Mouse (Mus musculus) kidney, adult 8-10 months (tissue): ENCODE results near the gene Nxph3.
"Not testable (repeated sequence)": the region's sequence is repeated elsewhere in the genome, so short reads cannot be mapped to it uniquely, and the experiment has no call there.

Experiments
- DNase-seq, 2 experiments: peaks; one replicate each; pipeline ENCODE4 v3.0.0; 2022

Gene Nxph3

DNA sequence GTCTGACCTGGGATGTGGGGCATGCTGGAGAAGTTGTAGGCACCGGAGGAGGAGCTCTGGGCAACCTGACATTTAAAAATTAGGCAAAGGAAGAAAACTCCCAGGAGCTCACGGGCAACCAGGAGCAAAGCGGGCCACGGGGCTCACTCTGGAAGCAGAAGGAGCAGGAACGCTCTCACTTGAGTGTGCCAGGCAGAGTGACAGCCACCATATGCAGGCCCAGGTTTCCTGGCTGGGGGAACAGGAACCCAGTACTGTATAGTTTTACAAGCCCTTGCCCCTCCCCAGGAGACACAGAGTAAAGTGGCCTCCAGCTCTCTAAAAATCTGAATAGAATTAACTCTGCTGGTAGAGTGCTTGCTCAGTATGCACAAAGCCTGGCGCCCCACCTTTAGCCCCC, 2.8 kb upstream of the Nxph3 start:
- DNase-seq = no peak

- DNase-seq = no peak
Observed at GRCm38 (mm10) chr11:95516491-95516911, 2.1 kb upstream of the Nxph3 start.

GRCm38 (mm10) chr11:95515376-95516323, 1.3 kb upstream of the Nxph3 start:
- DNase-seq = no peak

DNA sequence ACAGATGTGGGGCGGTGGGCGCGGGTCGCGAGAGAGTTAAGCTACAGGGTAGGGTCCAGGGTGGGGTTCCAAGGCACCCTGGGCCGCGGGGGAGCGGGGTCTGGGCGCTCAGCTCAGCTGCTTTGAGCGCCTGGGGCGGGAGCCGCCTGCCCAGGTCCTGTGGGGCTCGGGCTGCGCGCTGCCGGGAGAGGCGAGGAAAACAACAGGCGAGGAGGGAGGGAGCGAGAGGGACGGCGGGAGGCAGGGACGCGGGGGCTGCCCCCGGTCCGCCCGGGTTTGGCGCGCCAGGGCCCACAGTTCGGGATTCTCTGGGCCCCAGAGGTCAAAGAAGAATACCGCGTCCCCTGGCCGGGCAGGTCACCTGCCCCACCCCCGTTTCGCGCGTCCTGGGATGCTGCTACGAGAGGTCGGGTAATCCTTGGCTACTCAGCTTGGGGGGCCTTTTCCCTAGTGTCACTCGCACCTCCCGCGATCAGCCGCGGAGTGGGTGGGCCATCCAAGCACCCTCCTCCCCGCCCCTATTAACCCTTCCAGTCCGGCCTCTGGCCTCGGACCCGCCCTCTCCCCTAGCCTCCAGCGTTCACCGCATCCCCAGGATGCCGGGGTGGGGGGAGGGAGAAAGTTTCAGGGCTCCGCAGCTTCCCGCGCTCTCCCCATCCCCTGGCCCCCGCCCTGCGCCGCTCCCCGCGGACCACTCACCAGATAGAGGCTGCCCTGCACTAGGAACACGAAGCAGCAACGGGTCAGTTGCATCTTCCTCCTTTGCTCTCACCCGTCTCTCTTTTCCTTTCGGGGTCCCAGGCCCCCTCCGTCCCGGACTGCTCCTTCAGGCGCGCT, 691 bp downstream of the Nxph3 start:
- DNase-seq = no peak

GRCm38 (mm10) chr11:95512383-95512782, 2.0 kb downstream of the Nxph3 start:
- no peak for DNase-seq

GRCm38 (mm10) chr11:95511919-95512318, 2.5 kb downstream of the Nxph3 start:
- no peak for DNase-seq

DNA sequence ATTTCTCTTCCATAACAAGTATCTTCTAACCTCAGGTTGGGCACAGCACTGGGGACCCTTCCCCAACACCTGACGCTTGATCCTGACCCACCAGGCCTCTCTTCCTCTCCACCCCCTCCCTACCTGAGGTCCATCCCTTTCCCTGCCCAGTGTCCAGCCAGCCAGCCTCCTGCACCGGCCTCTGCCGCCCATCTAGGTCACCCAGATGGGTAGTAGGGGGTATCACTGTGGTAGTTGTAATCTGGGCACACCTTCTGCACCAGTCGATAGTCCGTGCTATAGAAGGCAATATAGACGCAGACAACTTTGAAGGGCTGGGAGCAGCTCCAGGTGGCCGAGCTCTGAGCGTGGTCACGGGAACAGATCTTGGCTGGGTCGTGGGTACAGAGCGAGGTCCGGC, 3.7 kb downstream of the Nxph3 start:
- no peak for DNase-seq

DNA sequence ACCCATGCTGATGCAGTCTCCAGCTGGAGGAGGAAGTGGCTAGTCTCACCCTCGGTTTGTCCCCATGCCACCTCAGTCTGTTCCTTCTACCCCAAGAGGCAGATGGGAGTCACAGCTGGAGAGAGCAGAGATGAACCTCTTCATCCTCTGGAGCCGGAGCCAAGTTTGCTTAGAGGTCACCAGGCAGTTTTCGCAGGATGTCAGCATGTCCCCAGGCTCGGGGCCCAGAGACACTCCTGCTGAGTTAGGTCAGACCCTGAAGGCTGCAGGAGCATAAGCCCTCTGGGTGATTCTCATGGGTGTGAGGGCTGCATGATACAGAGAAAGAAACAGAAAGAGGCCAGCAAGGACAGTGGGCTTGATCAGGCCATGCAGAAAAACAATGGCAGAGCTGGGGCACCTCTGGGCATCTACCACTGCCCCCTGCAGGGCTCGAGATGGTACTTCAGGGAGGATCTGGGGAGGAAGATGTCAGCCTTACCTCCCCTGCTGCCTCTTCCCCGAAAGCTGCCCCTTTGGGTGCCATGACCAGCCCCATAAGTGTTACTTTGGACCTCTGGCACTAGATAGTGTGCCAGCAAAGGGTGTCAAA, 5.1 kb downstream of the Nxph3 start:
- no peak for DNase-seq

DNA sequence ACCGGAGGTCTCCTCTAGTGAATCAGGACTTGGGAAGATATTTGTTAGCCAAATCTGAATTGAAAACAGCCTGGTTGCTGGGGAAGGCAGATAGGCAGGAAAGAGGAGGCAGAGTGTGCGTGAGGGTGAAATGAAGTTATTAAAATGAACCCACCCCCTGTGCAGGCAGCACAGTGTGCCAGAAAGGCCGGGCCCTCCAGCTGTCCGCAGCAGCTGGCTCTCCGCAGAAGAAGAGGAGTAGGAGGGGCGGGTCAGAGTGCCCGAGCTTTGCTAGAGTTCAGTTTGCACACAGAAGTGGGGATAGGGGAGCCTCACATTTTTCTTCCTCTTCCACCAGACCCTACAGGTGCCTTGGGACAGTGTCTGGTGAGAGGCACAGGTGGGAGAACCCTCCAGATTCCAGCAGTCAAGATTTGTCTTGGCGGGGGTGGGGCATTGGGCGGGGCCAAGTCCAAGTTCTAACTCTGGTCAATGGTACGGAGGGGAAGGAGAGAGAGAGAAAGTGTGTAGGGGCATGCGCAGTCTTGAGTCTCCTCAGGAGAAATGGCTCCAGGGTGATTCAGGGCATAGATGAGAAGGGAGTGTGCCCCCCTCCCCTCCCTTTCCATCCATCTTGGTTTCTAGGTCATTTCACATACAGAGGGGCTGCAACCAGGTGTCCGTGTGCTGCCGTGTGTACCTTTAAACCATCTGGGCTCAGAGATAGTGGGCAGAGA, 6.0 kb downstream of the Nxph3 start:
- DNase-seq = no peak

GRCm38 (mm10) chr11:95507785-95508184, 6.6 kb downstream of the Nxph3 start:
- no peak for DNase-seq

DNA sequence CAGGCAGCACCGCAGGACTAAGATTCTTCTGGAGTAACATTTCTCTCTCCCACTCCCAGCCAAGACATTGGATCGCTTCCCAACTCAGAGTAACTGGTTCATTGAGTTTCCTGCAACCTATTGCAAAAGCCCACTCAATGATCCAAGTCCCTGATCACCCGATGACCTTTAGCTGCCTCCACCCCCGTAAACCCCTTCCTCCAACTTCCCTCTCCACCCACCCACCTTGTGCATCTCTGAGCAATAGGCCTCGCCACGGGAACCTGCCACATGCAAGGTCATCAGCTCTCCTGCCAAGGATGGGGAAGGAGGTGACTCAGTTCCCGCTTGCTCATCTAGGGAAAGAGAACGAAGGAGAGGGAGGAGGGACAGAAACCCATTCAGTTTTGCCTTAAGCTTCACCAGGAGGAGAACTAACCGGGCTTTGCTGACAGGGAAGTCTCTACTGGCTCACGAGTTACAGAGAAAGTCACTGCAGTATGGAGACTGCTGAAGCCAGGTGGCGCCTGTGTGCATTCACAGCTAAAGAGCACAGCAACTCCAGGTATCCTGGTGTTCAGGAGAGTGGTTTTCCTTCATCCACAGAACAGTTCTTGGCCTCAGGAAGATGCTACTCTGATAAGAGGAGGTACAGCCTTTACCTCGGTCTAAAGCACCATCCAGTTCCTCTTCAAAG, 7.2 kb downstream of the Nxph3 start:
- no peak for DNase-seq

- DNase-seq = no peak
Observed at GRCm38 (mm10) chr11:95504271-95504731, 10.1 kb downstream of the Nxph3 start.

DNA sequence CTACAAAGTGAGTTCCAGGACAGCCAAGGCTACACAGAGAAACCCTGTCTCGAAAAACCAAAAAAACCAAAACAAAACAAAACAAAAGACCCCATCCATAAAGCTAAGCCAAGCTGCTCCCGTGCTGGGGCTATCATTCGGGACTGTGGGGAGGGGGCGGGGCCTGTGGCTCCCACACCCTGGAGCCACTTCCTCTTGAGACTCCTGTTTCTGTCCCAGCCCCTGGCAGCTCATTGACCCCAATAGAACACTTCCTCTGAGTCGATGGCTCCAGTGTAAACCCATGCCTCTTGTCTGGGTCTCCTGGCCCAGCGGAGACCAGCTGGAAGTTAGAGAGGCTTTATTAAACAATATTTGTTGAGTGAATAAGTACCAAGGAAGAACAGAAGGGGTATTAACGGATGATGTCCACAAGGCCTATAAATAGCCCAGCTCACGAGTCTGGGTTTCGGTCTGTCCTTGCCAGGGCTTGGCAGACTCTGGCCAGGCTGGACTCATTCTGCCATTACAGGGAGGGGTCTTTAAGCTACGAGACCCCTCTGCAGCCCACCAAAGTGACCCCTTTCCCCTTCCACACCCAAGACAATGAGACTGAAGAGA, 10.7 kb downstream of the Nxph3 start:
- DNase-seq = no peak

GRCm38 (mm10) chr11:95501826-95502225, 12.5 kb downstream of the Nxph3 start:
- not testable (repeated sequence) for DNase-seq

DNA sequence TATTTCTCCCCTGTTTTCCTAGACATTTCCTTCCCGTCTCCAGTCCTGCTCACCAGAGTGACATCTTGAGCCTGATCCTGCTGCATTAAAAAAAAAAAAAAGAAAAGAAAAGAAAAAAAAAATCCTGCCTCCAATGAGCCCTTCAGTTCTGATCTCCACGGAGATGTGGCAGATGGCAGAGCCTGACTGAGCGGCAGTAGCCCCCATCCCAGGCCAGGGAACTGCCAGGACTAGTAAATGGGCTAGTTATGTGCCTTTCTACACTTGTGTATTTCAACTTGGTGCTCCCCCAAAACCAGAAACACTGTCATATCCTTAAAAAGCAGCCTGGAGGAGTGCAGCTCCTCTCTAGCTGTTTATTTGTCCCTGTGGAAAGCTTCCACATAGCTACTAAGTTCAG, 13.5 kb downstream of the Nxph3 start:
- no peak for DNase-seq

DNA sequence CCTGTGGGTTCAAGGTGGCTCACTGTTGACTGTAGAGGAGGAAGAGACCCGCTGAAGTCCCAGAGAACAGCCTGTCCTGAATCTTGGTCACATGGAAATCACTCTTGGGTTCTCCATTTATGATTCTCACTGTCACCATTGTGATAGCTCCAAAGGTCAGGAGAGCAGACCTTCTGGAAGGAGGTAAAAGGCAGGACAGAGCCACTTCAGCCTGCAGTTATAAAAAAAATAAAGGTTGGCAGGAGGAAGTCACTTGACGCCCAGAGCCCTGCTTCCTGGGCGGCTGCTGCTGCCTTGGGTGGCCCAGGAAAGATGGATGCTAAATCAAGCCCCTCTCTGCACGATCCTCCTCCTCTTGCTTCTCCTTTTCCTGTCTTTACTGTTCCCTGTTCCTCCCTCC, 14.0 kb downstream of the Nxph3 start:
- no peak for DNase-seq

DNA sequence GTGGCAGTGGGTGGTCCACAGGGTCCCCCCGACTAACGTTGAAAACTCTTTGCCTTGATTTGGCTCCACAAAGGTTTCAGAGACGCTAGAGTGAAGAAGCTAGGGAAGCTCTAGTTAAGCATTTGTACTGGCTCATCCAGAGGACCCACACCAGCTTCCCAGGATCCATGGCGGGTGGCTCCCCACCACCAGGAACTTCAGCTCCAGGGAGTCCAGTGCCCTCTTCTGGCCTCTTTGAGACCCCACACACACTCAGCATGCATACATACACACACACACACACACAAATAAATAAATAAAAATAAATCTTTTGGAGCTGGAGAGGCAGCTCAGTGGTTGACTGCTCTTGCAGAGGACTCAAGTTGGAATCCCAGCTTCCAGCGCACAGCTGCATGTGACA, 16.4 kb downstream of the Nxph3 start:
- DNase-seq = no peak

GRCm38 (mm10) chr11:95495883-95496282, 18.5 kb downstream of the Nxph3 start:
- no peak for DNase-seq

DNA sequence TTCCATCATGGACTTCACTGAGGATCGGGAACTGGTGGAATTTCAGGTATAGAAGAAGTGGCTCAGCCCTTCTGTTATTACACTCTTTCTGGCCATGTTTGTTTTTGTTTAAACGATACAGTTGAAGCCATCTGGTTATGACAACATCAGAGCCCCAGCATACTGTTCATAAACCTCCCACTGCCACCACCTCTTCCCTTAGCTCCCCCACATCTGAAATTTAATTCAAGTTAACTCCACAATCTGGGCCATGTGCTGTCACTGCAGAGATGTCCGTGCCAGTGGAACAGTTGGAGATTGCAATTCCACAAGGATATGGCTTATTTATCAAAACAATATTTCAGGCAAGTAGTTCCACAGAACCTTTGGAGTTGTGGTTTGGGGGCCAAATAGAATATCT, 20.0 kb downstream of the Nxph3 start:
- DNase-seq = no peak

DNA sequence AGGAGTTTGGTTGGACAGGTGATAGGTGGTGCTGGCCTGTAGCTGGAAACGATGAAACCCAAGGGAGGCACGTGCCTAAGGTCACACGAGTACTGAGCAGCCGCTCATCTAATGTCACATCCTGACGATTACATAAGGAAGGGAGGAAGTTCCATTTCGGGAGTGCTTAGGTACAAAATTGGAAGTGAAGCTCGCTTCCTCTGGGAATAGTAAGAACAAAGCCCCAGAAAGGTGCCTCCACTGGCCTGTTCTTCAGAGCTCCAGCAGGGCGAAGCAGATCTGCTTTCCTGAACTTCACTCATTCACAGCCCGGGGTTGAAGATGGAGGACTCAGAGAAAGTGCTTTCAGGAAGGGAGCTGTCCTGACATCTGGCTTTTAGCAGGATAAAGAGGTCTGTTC, 20.4 kb downstream of the Nxph3 start:
- DNase-seq = no peak

DNA sequence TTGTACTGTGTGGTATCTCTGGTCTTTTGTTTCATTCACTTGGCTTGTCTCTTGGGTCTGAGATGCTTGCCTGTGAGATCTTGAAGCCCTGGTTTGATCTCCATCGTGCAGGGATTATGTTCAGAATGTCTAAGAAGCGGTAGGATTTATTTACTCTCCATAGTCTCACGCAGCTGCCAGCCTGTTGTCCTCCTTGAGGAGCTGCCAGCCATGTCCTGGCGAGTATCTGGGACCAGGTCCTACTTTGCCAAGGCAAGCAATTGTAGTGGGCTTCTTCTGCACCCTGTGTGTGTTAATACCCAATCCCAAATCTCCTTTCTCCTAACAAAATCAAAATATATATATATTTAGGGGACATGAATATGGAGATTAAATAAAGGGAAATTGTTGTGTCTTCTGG, 21.4 kb downstream of the Nxph3 start:
- DNase-seq = no peak

- DNase-seq = no peak
Observed at GRCm38 (mm10) chr11:95492256-95492655, 22.1 kb downstream of the Nxph3 start.
